Mouse (Mus musculus): Measurements from ENCODE around the gene Lrp1. TPM values are rescaled to one million over a fixed set of nuclear protein-coding genes. Genes with fewer than 3 reads are reported as not detected.
A peak's percentile ranks its signal among the peaks of the same experiment; 100 is the strongest.

Lrp1 gene
- polyA plus RNA-seq, 1 experiment from 2014 or later = 55.5 TPM

DNA sequence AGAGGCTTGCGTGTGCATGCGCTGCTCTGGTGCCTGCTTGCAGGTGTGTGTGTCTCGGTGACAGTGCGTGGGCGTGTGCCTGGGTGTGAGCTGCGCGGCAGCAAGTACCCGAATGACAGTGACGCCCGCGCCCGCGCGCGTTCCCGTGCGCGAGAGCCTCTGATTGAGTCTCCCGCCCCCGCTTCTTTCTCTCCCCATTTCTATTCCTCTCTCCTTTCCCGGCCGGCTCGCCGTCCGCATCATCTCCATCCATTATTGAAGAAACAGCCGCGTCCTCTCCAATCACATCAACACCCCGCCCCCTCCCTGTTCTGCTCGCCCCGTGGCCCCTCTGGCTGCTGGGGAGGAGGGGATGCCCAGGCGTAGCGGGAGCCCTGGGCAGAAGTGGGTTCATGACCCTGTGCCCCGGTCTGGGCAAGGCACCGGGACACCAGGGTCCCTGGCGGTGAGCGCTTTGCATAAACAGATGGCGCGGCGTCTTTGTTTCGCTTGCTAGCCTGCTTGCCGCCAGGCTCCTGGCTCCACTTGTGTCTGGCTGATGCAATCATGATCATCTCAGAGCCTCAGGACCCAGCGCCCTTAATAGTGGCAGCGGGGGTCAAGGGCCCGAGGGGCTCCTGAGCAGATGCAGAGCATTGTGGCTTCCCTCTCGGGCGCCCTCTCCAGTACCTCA is 109.2 kb downstream of the Lrp1 start:
- H3K4me2 ChIP-seq (ENCODE audit: low read depth, low read length) = peak overlapping the region; percentile 95
- peaks cover 55% of the 10 kb centered on the region for H3K27me3 ChIP-seq (ENCODE audit: control insufficient read depth, insufficient read depth, low read length)
- H3K4me3 ChIP-seq (ENCODE audit: low read depth, low read length) = peak overlapping the region; percentile 41
- H3K36me3 ChIP-seq (replicated peaks; ENCODE audit: control insufficient read depth, insufficient read depth, low read depth, low read length) = no peaks in the 10 kb centered on the region
- peaks cover 35% of the 10 kb centered on the region for H3K4me1 ChIP-seq (ENCODE audit: control insufficient read depth, insufficient read depth, low read length)
- no peaks in the 10 kb centered on the region for H3K9me3 ChIP-seq (replicated peaks; ENCODE audit: control insufficient read depth, low read length)
- no peak overlapping the region for H3K27ac ChIP-seq (replicated peaks; ENCODE audit: low read depth, low read length)
- 1% methylated on average over 46 of the region's 46 CpGs for WGBS
- peak; percentile 61 for DNase-seq (ENCODE audit: low spot score)
- peak overlapping the region; percentile 59 for H3K9ac ChIP-seq (replicated peaks; ENCODE audit: low read length)
- ATAC-seq (replicated peaks; ENCODE audit: insufficient number of reproducible peaks, low FRiP score, low TSS enrichment, low read depth) = no peak

GRCm38 (mm10) chr10:127510895-127511617 is 109.9 kb downstream of the Lrp1 start:
- Histone ChIP-seq H3K36me3 (replicated peaks; ENCODE audit: control insufficient read depth, insufficient read depth, low read depth, low read length) (no peaks in the 10 kb centered on the region), H3K9ac (replicated peaks; ENCODE audit: low read length) (no peak overlapping the region; the same call in 1 of the 2 replicates), H3K27ac (replicated peaks; ENCODE audit: low read depth, low read length) (no peak overlapping the region), H3K4me1 (ENCODE audit: control insufficient read depth, insufficient read depth, low read length) (peaks cover 28% of the 10 kb centered on the region), H3K4me3 (ENCODE audit: low read depth, low read length) (peak overlapping the region; percentile 41; the same call in 1 of the 2 replicates), H3K9me3 (replicated peaks; ENCODE audit: control insufficient read depth, low read length) (no peaks in the 10 kb centered on the region), H3K27me3 (ENCODE audit: control insufficient read depth, insufficient read depth, low read length) (peaks cover 54% of the 10 kb centered on the region), H3K4me2 (ENCODE audit: low read depth, low read length) (peak overlapping the region; percentile 95)
- WGBS = under 1% methylated on average over 11 of the region's 11 CpGs
- DNase-seq (ENCODE audit: low spot score) (no peak), ATAC-seq (replicated peaks; ENCODE audit: insufficient number of reproducible peaks, low FRiP score, low TSS enrichment, low read depth) (no peak)

GRCm38 (mm10) chr10:127509837-127510701 is 110.9 kb downstream of the Lrp1 start:
- H3K36me3 ChIP-seq (replicated peaks; ENCODE audit: control insufficient read depth, insufficient read depth, low read depth, low read length) = no peaks in the 10 kb centered on the region
- H3K27me3 ChIP-seq (ENCODE audit: control insufficient read depth, insufficient read depth, low read length) = peaks cover 45% of the 10 kb centered on the region
- peak overlapping the region; percentile 71 for H3K4me2 ChIP-seq (ENCODE audit: low read depth, low read length)
- H3K9me3 ChIP-seq (replicated peaks; ENCODE audit: control insufficient read depth, low read length) = no peaks in the 10 kb centered on the region
- 4% methylated on average over 16 of the region's 17 CpGs for WGBS
- DNase-seq (ENCODE audit: low spot score) = no peak
- H3K4me1 ChIP-seq (ENCODE audit: control insufficient read depth, insufficient read depth, low read length) = peaks cover 27% of the 10 kb centered on the region
- ATAC-seq (replicated peaks; ENCODE audit: insufficient number of reproducible peaks, low FRiP score, low TSS enrichment, low read depth) = no peak
- 0 out of 2 replicates have a peak overlapping the region, but pooled peaks have one; percentile 20 for H3K27ac ChIP-seq (replicated peaks; ENCODE audit: low read depth, low read length)
- H3K9ac ChIP-seq (replicated peaks; ENCODE audit: low read length) = peak overlapping the region; percentile 11; the same call in 1 of the 2 replicates
- no peak overlapping the region; the same call in 1 of the 2 replicates for H3K4me3 ChIP-seq (ENCODE audit: low read depth, low read length)

GRCm38 (mm10) chr10:127509051-127509836 is 111.7 kb downstream of the Lrp1 start:
- H3K4me2 ChIP-seq (ENCODE audit: low read depth, low read length) = peak overlapping the region; percentile 71
- H3K36me3 ChIP-seq (replicated peaks; ENCODE audit: control insufficient read depth, insufficient read depth, low read depth, low read length) = no peaks in the 10 kb centered on the region
- H3K9ac ChIP-seq (replicated peaks; ENCODE audit: low read length) = peak overlapping the region; percentile 11; the same call in 1 of the 2 replicates
- under 1% methylated on average over 34 of the region's 35 CpGs for WGBS
- ATAC-seq (replicated peaks; ENCODE audit: insufficient number of reproducible peaks, low FRiP score, low TSS enrichment, low read depth) (peak; percentile 19), DNase-seq (ENCODE audit: low spot score) (peak; percentile 98)
- H3K4me3 ChIP-seq (ENCODE audit: low read depth, low read length) = peak overlapping the region; percentile 38
- peaks cover 37% of the 10 kb centered on the region for H3K27me3 ChIP-seq (ENCODE audit: control insufficient read depth, insufficient read depth, low read length)
- 0 out of 2 replicates have a peak overlapping the region, but pooled peaks have one; percentile 20 for H3K27ac ChIP-seq (replicated peaks; ENCODE audit: low read depth, low read length)
- no peaks in the 10 kb centered on the region for H3K9me3 ChIP-seq (replicated peaks; ENCODE audit: control insufficient read depth, low read length)
- H3K4me1 ChIP-seq (ENCODE audit: control insufficient read depth, insufficient read depth, low read length) = peaks cover 24% of the 10 kb centered on the region

DNA sequence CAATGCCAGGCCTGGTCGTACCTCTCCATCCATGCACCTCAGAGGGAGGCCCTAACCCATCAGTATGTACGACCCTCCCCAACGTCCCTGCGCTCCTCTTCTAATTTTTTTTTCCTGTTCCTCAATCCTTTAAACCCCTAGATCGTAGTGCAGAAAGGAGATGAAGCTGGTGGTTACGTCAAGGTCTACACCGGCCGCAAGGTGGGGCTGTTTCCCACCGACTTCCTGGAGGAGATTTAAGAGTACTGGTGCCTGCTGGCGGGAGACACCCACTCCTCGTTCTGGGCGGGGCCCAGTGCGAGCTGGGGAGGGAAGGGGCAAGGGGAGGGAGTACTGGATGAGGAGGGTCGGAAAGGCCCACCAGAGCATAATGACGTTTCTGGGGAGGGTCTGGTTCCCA is 112.7 kb downstream of the Lrp1 start:
- peaks cover 16% of the 10 kb centered on the region for H3K4me1 ChIP-seq (ENCODE audit: control insufficient read depth, insufficient read depth, low read length)
- H3K9ac ChIP-seq (replicated peaks; ENCODE audit: low read length) = no peak overlapping the region
- DNase-seq (ENCODE audit: low spot score) (peak; percentile 79), ATAC-seq (replicated peaks; ENCODE audit: insufficient number of reproducible peaks, low FRiP score, low TSS enrichment, low read depth) (no peak)
- no peaks in the 10 kb centered on the region for H3K36me3 ChIP-seq (replicated peaks; ENCODE audit: control insufficient read depth, insufficient read depth, low read depth, low read length)
- peaks cover 27% of the 10 kb centered on the region for H3K27me3 ChIP-seq (ENCODE audit: control insufficient read depth, insufficient read depth, low read length)
- H3K27ac ChIP-seq (replicated peaks; ENCODE audit: low read depth, low read length) = no peak overlapping the region
- no peak overlapping the region for H3K4me3 ChIP-seq (ENCODE audit: low read depth, low read length)
- no peaks in the 10 kb centered on the region for H3K9me3 ChIP-seq (replicated peaks; ENCODE audit: control insufficient read depth, low read length)
- peak overlapping the region; percentile 16; the same call in 1 of the 2 replicates for H3K4me2 ChIP-seq (ENCODE audit: low read depth, low read length)
- WGBS = 2% methylated on average over 15 of the region's 15 CpGs

DNA sequence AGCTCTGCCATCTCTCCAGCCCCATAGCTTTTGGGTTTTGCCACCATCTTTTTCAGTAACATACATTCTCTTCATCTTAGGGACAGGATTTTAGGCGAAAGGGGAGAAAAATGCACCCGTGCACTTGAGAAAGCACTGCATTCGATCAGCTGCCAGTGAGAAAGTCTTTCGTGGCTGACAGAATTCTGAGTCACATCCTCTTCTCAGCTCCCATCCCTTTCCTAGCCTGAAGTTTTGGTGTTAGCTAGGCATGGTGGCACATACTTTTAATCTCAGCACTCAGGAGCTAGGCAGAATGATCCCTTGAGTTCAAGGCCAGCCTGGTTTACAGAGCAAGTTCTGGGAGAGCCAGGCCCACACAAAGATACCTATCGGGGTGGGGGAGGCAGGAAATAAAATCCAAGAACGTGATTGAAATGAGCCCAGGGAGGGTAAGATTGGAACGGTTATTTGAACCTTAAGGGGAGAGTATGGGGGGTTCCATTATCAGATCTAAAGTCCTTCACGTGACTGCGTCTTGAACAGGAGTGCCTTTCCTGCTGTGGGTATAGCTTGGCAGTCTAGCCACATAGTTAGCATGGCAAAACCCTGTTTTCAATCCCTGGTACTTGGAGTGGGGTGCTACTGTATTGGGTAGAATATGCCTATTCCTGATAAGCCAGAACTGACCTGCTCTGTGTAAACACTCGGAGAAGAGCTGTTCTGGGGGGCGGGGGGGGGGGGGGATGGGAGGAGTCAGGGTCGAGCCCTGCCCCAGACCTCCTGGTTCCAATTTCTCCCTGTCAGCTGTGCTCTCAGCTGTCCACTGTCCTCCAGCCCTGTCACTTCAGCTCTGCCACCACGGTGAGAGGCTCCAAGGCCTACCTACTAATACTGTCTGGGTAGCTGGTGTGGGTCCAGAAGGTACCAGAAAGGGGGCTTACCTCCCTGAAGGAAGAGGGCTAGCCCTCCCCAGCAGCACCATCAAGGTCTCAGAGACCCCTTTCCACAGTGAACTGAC is 119.8 kb downstream of the Lrp1 start, which contains the start of gene Stac3:
Gene Stac3 (plus strand): TSS at position 793 of the 1,000 bp plus-strand sequence.
- Histone ChIP-seq H3K36me3 (replicated peaks; ENCODE audit: control insufficient read depth, insufficient read depth, low read depth, low read length) (no peaks in the 10 kb centered on the region), H3K4me2 (ENCODE audit: low read depth, low read length) (no peak within 1 kb of the TSS), H3K4me3 (ENCODE audit: low read depth, low read length) (no peak within 1 kb of the TSS), H3K27ac (replicated peaks; ENCODE audit: low read depth, low read length) (no peak within 1 kb of the TSS), H3K9me3 (replicated peaks; ENCODE audit: control insufficient read depth, low read length) (no peaks in the 10 kb centered on the region), H3K4me1 (ENCODE audit: control insufficient read depth, insufficient read depth, low read length) (no peaks in the 10 kb centered on the region), H3K27me3 (ENCODE audit: control insufficient read depth, insufficient read depth, low read length) (no peaks in the 10 kb centered on the region), H3K9ac (replicated peaks; ENCODE audit: low read length) (no peak within 1 kb of the TSS)
- WGBS = 67% methylated on average over 13 of the region's 13 CpGs
- DNase-seq (ENCODE audit: low spot score) (no peak), ATAC-seq (replicated peaks; ENCODE audit: insufficient number of reproducible peaks, low FRiP score, low TSS enrichment, low read depth) (no peak)
